Mouse (Mus musculus): ENCODE data around the gene Olfr1028.

Gene Olfr1028

GRCm38 (mm10) chr2:85950137-85950536 lies at the start of gene Olfr1028:
Gene Olfr1028, plus strand, starts transcription at chr2:85950437.
- DNase-seq (ENCODE audit: low spot score), result no peak

- no peak for DNase-seq (ENCODE audit: low spot score)
Observed at GRCm38 (mm10) chr2:85904952-85905351, 45.3 kb upstream of the Olfr1028 start, which contains the start of gene Olfr1024. Gene Olfr1024, minus strand, starts transcription at chr2:85905052.

GRCm38 (mm10) chr2:85913197-85913596 lies 37.0 kb upstream of the Olfr1028 start:
- DNase-seq (ENCODE audit: low spot score), result no peak

GRCm38 (mm10) chr2:85914893-85915292 lies 35.3 kb upstream of the Olfr1028 start, which contains the start of gene Olfr1025-ps1:
Gene Olfr1025-ps1, plus strand, starts transcription at chr2:85915193.
- no peak for DNase-seq (ENCODE audit: low spot score)

GRCm38 (mm10) chr2:85921258-85921657 lies 29.0 kb upstream of the Olfr1028 start, which contains the start of gene Olfr1026:
Gene Olfr1026, plus strand, starts transcription at chr2:85921558.
- DNase-seq (ENCODE audit: low spot score), result no peak

- DNase-seq (ENCODE audit: low spot score), result no peak
Observed at GRCm38 (mm10) chr2:85973595-85973994, 23.4 kb downstream of the Olfr1028 start, which contains the start of gene Olfr1029. Gene Olfr1029, plus strand, starts transcription at chr2:85973895.

- no peak for DNase-seq (ENCODE audit: low spot score)
Observed at GRCm38 (mm10) chr2:85978976-85979375, 28.7 kb downstream of the Olfr1028 start, which contains the start of gene Olfr1030. Gene Olfr1030, plus strand, starts transcription at chr2:85979276.

GRCm38 (mm10) chr2:85990004-85990403 lies 39.8 kb downstream of the Olfr1028 start, which contains the start of gene Olfr1031:
Gene Olfr1031, plus strand, starts transcription at chr2:85990304.
- no peak for DNase-seq (ENCODE audit: low spot score)
